Mouse (Mus musculus): ENCODE measurements at regions not wholly inside any gene's neighbourhood (a gene's known extent, or its start where the extent isn't known, plus 50 kb on each side); places are given as distances from the start of the nearest gene placed in this dataset.

- DNase-seq (no peak), ATAC-seq (ENCODE audit: insufficient read depth) (no peak)
- WGBS: 62% methylated on average over 3 of the region's 3 CpGs
- no peak for TF ChIP-seq CTCF (IDR thresholded peaks at IDR 0.05; ENCODE audit: low read depth)
- Histone ChIP-seq H3K4me2 (no peak overlapping the region), H3K9ac (no peak overlapping the region), H3K27me3 (ENCODE audit: insufficient read depth, low read length) (no peaks in the 10 kb centered on the region), H3K9me3 (ENCODE audit: low read depth, low read length) (no peaks in the 10 kb centered on the region), H3K27ac (ENCODE audit: low read depth) (no peak overlapping the region), H3K4me1 (ENCODE audit: insufficient read depth) (no peaks in the 10 kb centered on the region), H3K36me3 (ENCODE audit: insufficient read depth) (no peaks in the 10 kb centered on the region), H3K4me3 (ENCODE audit: low read depth, low read length) (no peak overlapping the region)
Measured at GRCm38 (mm10) chr5:75847341-75847740, 130.9 kb downstream of the Kdr start.

- Histone ChIP-seq H3K27ac (ENCODE audit: low read depth) (no peak overlapping the region), H3K4me2 (no peak overlapping the region), H3K36me3 (ENCODE audit: insufficient read depth) (no peaks in the 10 kb centered on the region), H3K4me3 (ENCODE audit: low read depth, low read length) (no peak overlapping the region), H3K4me1 (ENCODE audit: insufficient read depth) (no peaks in the 10 kb centered on the region), H3K27me3 (ENCODE audit: insufficient read depth, low read length) (no peaks in the 10 kb centered on the region), H3K9ac (no peak overlapping the region), H3K9me3 (ENCODE audit: low read depth, low read length) (no peaks in the 10 kb centered on the region)
- no peak for TF ChIP-seq CTCF (IDR thresholded peaks at IDR 0.05; ENCODE audit: low read depth)
- WGBS: 67% methylated on average over 3 of the region's 3 CpGs
- ATAC-seq (ENCODE audit: insufficient read depth) (no peak), DNase-seq (no peak)
Measured at GRCm38 (mm10) chr5:75846016-75846415, 132.2 kb downstream of the Kdr start.

GRCm38 (mm10) chr5:75843807-75844206 lies 134.5 kb downstream of the Kdr start:
- Histone ChIP-seq H3K27me3 (ENCODE audit: insufficient read depth, low read length) (no peaks in the 10 kb centered on the region), H3K4me2 (no peak overlapping the region), H3K4me1 (ENCODE audit: insufficient read depth) (no peaks in the 10 kb centered on the region), H3K36me3 (ENCODE audit: insufficient read depth) (no peaks in the 10 kb centered on the region), H3K27ac (ENCODE audit: low read depth) (no peak overlapping the region), H3K4me3 (ENCODE audit: low read depth, low read length) (no peak overlapping the region), H3K9ac (no peak overlapping the region), H3K9me3 (ENCODE audit: low read depth, low read length) (no peaks in the 10 kb centered on the region)
- WGBS: 70% methylated on average over 3 of the region's 3 CpGs
- no peak for ATAC-seq (ENCODE audit: insufficient read depth)
- no peak for DNase-seq
- TF ChIP-seq CTCF (IDR thresholded peaks at IDR 0.05; ENCODE audit: low read depth): no peak

- Histone ChIP-seq H3K9ac (no peak overlapping the region), H3K27ac (ENCODE audit: low read depth) (no peak overlapping the region), H3K27me3 (ENCODE audit: insufficient read depth, low read length) (no peaks in the 10 kb centered on the region), H3K36me3 (ENCODE audit: insufficient read depth) (no peaks in the 10 kb centered on the region), H3K4me1 (ENCODE audit: insufficient read depth) (no peaks in the 10 kb centered on the region), H3K4me3 (ENCODE audit: low read depth, low read length) (no peak overlapping the region), H3K9me3 (ENCODE audit: low read depth, low read length) (no peaks in the 10 kb centered on the region), H3K4me2 (no peak overlapping the region)
- no peak for ATAC-seq (ENCODE audit: insufficient read depth)
- TF ChIP-seq CTCF (IDR thresholded peaks at IDR 0.05; ENCODE audit: low read depth): no peak
- WGBS: 79% methylated on average over 7 of the region's 7 CpGs
- DNase-seq: no peak
Measured at GRCm38 (mm10) chr5:75840421-75840820, 137.8 kb downstream of the Kdr start.

- Histone ChIP-seq H3K9me3 (ENCODE audit: low read depth, low read length) (no peaks in the 10 kb centered on the region), H3K4me1 (ENCODE audit: insufficient read depth) (no peaks in the 10 kb centered on the region), H3K27ac (ENCODE audit: low read depth) (peak overlapping the region; percentile 4), H3K27me3 (ENCODE audit: insufficient read depth, low read length) (no peaks in the 10 kb centered on the region), H3K36me3 (ENCODE audit: insufficient read depth) (no peaks in the 10 kb centered on the region), H3K4me2 (peak overlapping the region; percentile 64), H3K4me3 (ENCODE audit: low read depth, low read length) (peak overlapping the region; percentile 24), H3K9ac (peak overlapping the region; percentile 26)
- TF ChIP-seq CTCF (IDR thresholded peaks at IDR 0.05; ENCODE audit: low read depth): no peak
- ATAC-seq (ENCODE audit: insufficient read depth): peak; percentile 86
- 12% methylated on average over 20 of the region's 20 CpGs for WGBS
- peak; percentile 80 for DNase-seq
Measured at GRCm38 (mm10) chr5:75835556-75835961, 142.7 kb downstream of the Kdr start.

- peaks cover 3% of the 10 kb centered on the region for H3K4me1 ChIP-seq (ENCODE audit: insufficient read depth)
- H3K9me3 ChIP-seq (ENCODE audit: low read depth, low read length): no peaks in the 10 kb centered on the region
- peak overlapping the region; percentile 26 for H3K9ac ChIP-seq
- no peak for TF ChIP-seq CTCF (IDR thresholded peaks at IDR 0.05; ENCODE audit: low read depth)
- H3K4me3 ChIP-seq (ENCODE audit: low read depth, low read length): peak overlapping the region; percentile 24
- peak; percentile 71 for DNase-seq
- H3K36me3 ChIP-seq (ENCODE audit: insufficient read depth): no peaks in the 10 kb centered on the region
- WGBS: 24% methylated on average over 17 of the region's 17 CpGs
- H3K27ac ChIP-seq (ENCODE audit: low read depth): peak overlapping the region; percentile 4
- ATAC-seq (ENCODE audit: insufficient read depth): peak; percentile 48; the same call in 1 of the 2 replicates
- H3K4me2 ChIP-seq: peak overlapping the region; percentile 64
- no peaks in the 10 kb centered on the region for H3K27me3 ChIP-seq (ENCODE audit: insufficient read depth, low read length)
Measured at GRCm38 (mm10) chr5:75834766-75835555, 143.3 kb downstream of the Kdr start.

GRCm38 (mm10) chr5:75832341-75832740 lies 145.9 kb downstream of the Kdr start:
- H3K4me2 ChIP-seq: no peak overlapping the region
- no peak for DNase-seq
- H3K27me3 ChIP-seq (ENCODE audit: insufficient read depth, low read length): no peaks in the 10 kb centered on the region
- no peak overlapping the region for H3K4me3 ChIP-seq (ENCODE audit: low read depth, low read length)
- no peak overlapping the region for H3K9ac ChIP-seq
- H3K4me1 ChIP-seq (ENCODE audit: insufficient read depth): peaks cover 3% of the 10 kb centered on the region
- no peaks in the 10 kb centered on the region for H3K9me3 ChIP-seq (ENCODE audit: low read depth, low read length)
- ATAC-seq (ENCODE audit: insufficient read depth): no peak
- no peaks in the 10 kb centered on the region for H3K36me3 ChIP-seq (ENCODE audit: insufficient read depth)
- 63% methylated on average over 5 of the region's 5 CpGs for WGBS
- H3K27ac ChIP-seq (ENCODE audit: low read depth): no peak overlapping the region
- TF ChIP-seq CTCF (IDR thresholded peaks at IDR 0.05; ENCODE audit: low read depth): no peak
